Mouse (Mus musculus): ENCODE measurements around the gene Ceacam18. TPM values are rescaled to one million over a fixed set of nuclear protein-coding genes. Genes with fewer than 3 reads are reported as not detected.

Ceacam18 gene
- not detected for polyA plus RNA-seq (2014; fragmentation: Illumina TruSeq; extraction: RNeasy Lipid Tissue Mini Kit (QIAGEN cat#74804))

GRCm38 (mm10) chr7:43634500-43634899 lies at the start of gene Ceacam18:
TSS of gene Ceacam18 (plus strand) at chr7:43634707.

GRCm38 (mm10) chr7:43606896-43607742 lies 27.4 kb upstream of the Ceacam18 start, which contains the start of gene Zfp819:
TSS of gene Zfp819 (plus strand) at chr7:43607169.

GRCm38 (mm10) chr7:43660002-43660401 lies 25.5 kb downstream of the Ceacam18 start, which contains the start of gene Siglece:
TSS of gene Siglece (minus strand) at chr7:43660161.

GRCm38 (mm10) chr7:43671809-43672580 lies 37.5 kb downstream of the Ceacam18 start, which contains the start of gene Ctu1:
TSS of gene Ctu1 (plus strand) at chr7:43672016.

GRCm38 (mm10) chr7:43690118-43690517 lies 55.6 kb downstream of the Ceacam18 start, which contains the start of gene Klk14:
TSS of gene Klk14 (plus strand) at chr7:43690418.

Other genes starting within 250 kb of the Ceacam18 start
- not detected for gene Siglecg, start 226.5 kb upstream of the Ceacam18 start, polyA plus RNA-seq (2014; fragmentation: Illumina TruSeq; extraction: RNeasy Lipid Tissue Mini Kit (QIAGEN cat#74804))
- gene Lim2, start 207.0 kb upstream of the Ceacam18 start, polyA plus RNA-seq (2014; fragmentation: Illumina TruSeq; extraction: RNeasy Lipid Tissue Mini Kit (QIAGEN cat#74804)): not detected
- not detected for gene Nkg7, start 197.6 kb upstream of the Ceacam18 start, polyA plus RNA-seq (2014; fragmentation: Illumina TruSeq; extraction: RNeasy Lipid Tissue Mini Kit (QIAGEN cat#74804))
- gene Cldnd2, start 193.9 kb upstream of the Ceacam18 start, polyA plus RNA-seq (2014; fragmentation: Illumina TruSeq; extraction: RNeasy Lipid Tissue Mini Kit (QIAGEN cat#74804)): not detected
- gene Etfb, start 190.6 kb upstream of the Ceacam18 start, polyA plus RNA-seq (2014; fragmentation: Illumina TruSeq; extraction: RNeasy Lipid Tissue Mini Kit (QIAGEN cat#74804)): 1.5 TPM
- not detected for gene Gm45233, start 190.6 kb upstream of the Ceacam18 start, polyA plus RNA-seq (2014; fragmentation: Illumina TruSeq; extraction: RNeasy Lipid Tissue Mini Kit (QIAGEN cat#74804))
- 0.88 TPM for gene Vsig10l, start 171.6 kb upstream of the Ceacam18 start, polyA plus RNA-seq (2014; fragmentation: Illumina TruSeq; extraction: RNeasy Lipid Tissue Mini Kit (QIAGEN cat#74804))
- gene Iglon5, start 144.6 kb upstream of the Ceacam18 start, polyA plus RNA-seq (2014; fragmentation: Illumina TruSeq; extraction: RNeasy Lipid Tissue Mini Kit (QIAGEN cat#74804)): not detected
- gene 4931406B18Rik, start 128.8 kb upstream of the Ceacam18 start, polyA plus RNA-seq (2014; fragmentation: Illumina TruSeq; extraction: RNeasy Lipid Tissue Mini Kit (QIAGEN cat#74804)): not detected
- 5.7 TPM for gene Cd33, start 90.3 kb upstream of the Ceacam18 start, polyA plus RNA-seq (2014; fragmentation: Illumina TruSeq; extraction: RNeasy Lipid Tissue Mini Kit (QIAGEN cat#74804))
- gene Zfp658, start 72.5 kb upstream of the Ceacam18 start, polyA plus RNA-seq (2014; fragmentation: Illumina TruSeq; extraction: RNeasy Lipid Tissue Mini Kit (QIAGEN cat#74804)): 3.5 TPM
- 42.2 TPM for gene Zfp719, start 55.1 kb upstream of the Ceacam18 start, polyA plus RNA-seq (2014; fragmentation: Illumina TruSeq; extraction: RNeasy Lipid Tissue Mini Kit (QIAGEN cat#74804))
- 0.20 TPM for gene Zfp819, start 27.5 kb upstream of the Ceacam18 start, polyA plus RNA-seq (2014; fragmentation: Illumina TruSeq; extraction: RNeasy Lipid Tissue Mini Kit (QIAGEN cat#74804))
- 0.66 TPM for gene Siglece, start 25.5 kb downstream of the Ceacam18 start, polyA plus RNA-seq (2014; fragmentation: Illumina TruSeq; extraction: RNeasy Lipid Tissue Mini Kit (QIAGEN cat#74804))
- 3.2 TPM for gene Ctu1, start 37.3 kb downstream of the Ceacam18 start, polyA plus RNA-seq (2014; fragmentation: Illumina TruSeq; extraction: RNeasy Lipid Tissue Mini Kit (QIAGEN cat#74804))
- not detected for gene Klk14, start 55.7 kb downstream of the Ceacam18 start, polyA plus RNA-seq (2014; fragmentation: Illumina TruSeq; extraction: RNeasy Lipid Tissue Mini Kit (QIAGEN cat#74804))
- not detected for gene Klk13, start 77.9 kb downstream of the Ceacam18 start, polyA plus RNA-seq (2014; fragmentation: Illumina TruSeq; extraction: RNeasy Lipid Tissue Mini Kit (QIAGEN cat#74804))
- gene Klk12, start 134.2 kb downstream of the Ceacam18 start, polyA plus RNA-seq (2014; fragmentation: Illumina TruSeq; extraction: RNeasy Lipid Tissue Mini Kit (QIAGEN cat#74804)): not detected
- 0.48 TPM for gene Klk11, start 139.9 kb downstream of the Ceacam18 start, polyA plus RNA-seq (2014; fragmentation: Illumina TruSeq; extraction: RNeasy Lipid Tissue Mini Kit (QIAGEN cat#74804))
- gene Klk10, start 146.3 kb downstream of the Ceacam18 start, polyA plus RNA-seq (2014; fragmentation: Illumina TruSeq; extraction: RNeasy Lipid Tissue Mini Kit (QIAGEN cat#74804)): not detected
- gene Klk9, start 157.2 kb downstream of the Ceacam18 start, polyA plus RNA-seq (2014; fragmentation: Illumina TruSeq; extraction: RNeasy Lipid Tissue Mini Kit (QIAGEN cat#74804)): not detected
- gene Klk8, start 162.9 kb downstream of the Ceacam18 start, polyA plus RNA-seq (2014; fragmentation: Illumina TruSeq; extraction: RNeasy Lipid Tissue Mini Kit (QIAGEN cat#74804)): not detected
- gene Klk7, start 176.6 kb downstream of the Ceacam18 start, polyA plus RNA-seq (2014; fragmentation: Illumina TruSeq; extraction: RNeasy Lipid Tissue Mini Kit (QIAGEN cat#74804)): not detected
- not detected for gene Klk6, start 189.8 kb downstream of the Ceacam18 start, polyA plus RNA-seq (2014; fragmentation: Illumina TruSeq; extraction: RNeasy Lipid Tissue Mini Kit (QIAGEN cat#74804))
- gene Klk5, start 207.3 kb downstream of the Ceacam18 start, polyA plus RNA-seq (2014; fragmentation: Illumina TruSeq; extraction: RNeasy Lipid Tissue Mini Kit (QIAGEN cat#74804)): not detected
- gene Klk4, start 246.5 kb downstream of the Ceacam18 start, polyA plus RNA-seq (2014; fragmentation: Illumina TruSeq; extraction: RNeasy Lipid Tissue Mini Kit (QIAGEN cat#74804)): not detected